Mouse (Mus musculus): Measurements from ENCODE around the gene Stmn1.

DNA sequence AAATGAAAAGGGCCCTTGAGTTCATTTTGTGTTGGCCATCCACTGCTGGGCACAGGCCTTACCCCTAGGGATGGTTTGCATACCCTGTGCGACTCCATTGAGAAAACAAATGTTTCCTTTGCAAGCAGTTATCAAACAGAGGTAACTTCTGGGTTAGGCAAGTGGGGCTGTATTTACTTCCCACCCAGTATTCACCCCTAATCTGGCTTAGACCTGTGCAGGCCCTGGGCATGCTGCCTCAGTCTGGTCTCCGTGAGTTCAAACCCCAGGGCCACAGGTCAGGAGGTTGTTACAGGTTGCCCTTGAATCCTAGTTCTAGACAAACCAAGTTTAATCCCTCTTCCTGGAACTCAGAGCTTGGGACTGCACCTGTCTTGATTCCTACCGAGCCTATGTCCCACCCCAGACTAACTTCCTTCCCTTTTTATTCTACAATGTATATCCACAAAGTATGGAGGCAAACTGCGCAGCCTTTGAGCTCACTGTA, 37.2 kb downstream of the Stmn1 start:
- TF ChIP-seq CTCF (IDR thresholded peaks at IDR 0.05; ENCODE audit: low read depth) = no peak
- TF ChIP-seq EP300 (optimal IDR thresholded peaks at IDR 0.05) = no peak
